Mouse (Mus musculus) kidney, adult 11 months (tissue): Measurements from ENCODE around the gene Mgll.
A peak's percentile ranks its signal among the peaks of the same experiment; 100 is the strongest.

Experiments
- DNase-seq: peaks from one replicate; pipeline ENCODE4 v3.0.0; 2022

Gene Mgll

GRCm38 (mm10) chr6:88724313-88725195 is at the start of gene Mgll:
Gene Mgll, plus strand, starts transcription at chr6:88724412.
- DNase-seq: peak; percentile 70

GRCm38 (mm10) chr6:88675815-88676214 is 48.4 kb upstream of the Mgll start:
- no peak for DNase-seq

GRCm38 (mm10) chr6:88676753-88677736 is 47.2 kb upstream of the Mgll start:
- DNase-seq: no peak

GRCm38 (mm10) chr6:88677738-88678137 is 46.5 kb upstream of the Mgll start:
- DNase-seq: peak; percentile 23

GRCm38 (mm10) chr6:88681026-88681425 is 43.2 kb upstream of the Mgll start:
- DNase-seq: no peak

GRCm38 (mm10) chr6:88683380-88684053 is 40.7 kb upstream of the Mgll start:
- DNase-seq: no peak

GRCm38 (mm10) chr6:88688171-88688570 is 36.0 kb upstream of the Mgll start:
- peak; percentile 66 for DNase-seq

- DNase-seq: no peak
Observed at GRCm38 (mm10) chr6:88688712-88689111, 35.5 kb upstream of the Mgll start.

GRCm38 (mm10) chr6:88690211-88690610 is 34.0 kb upstream of the Mgll start:
- DNase-seq: no peak

GRCm38 (mm10) chr6:88691361-88691760 is 32.9 kb upstream of the Mgll start:
- no peak for DNase-seq

GRCm38 (mm10) chr6:88702887-88703286 is 21.3 kb upstream of the Mgll start:
- no peak for DNase-seq

GRCm38 (mm10) chr6:88703731-88704130 is 20.5 kb upstream of the Mgll start:
- DNase-seq: no peak

- DNase-seq: no peak
Observed at GRCm38 (mm10) chr6:88708401-88709278, 15.6 kb upstream of the Mgll start.

GRCm38 (mm10) chr6:88709279-88709575 is 15.0 kb upstream of the Mgll start:
- no peak for DNase-seq

GRCm38 (mm10) chr6:88711313-88711712 is 12.9 kb upstream of the Mgll start:
- DNase-seq: no peak

GRCm38 (mm10) chr6:88712083-88712482 is 12.1 kb upstream of the Mgll start:
- DNase-seq: no peak

- DNase-seq: no peak
Observed at GRCm38 (mm10) chr6:88713320-88713719, 10.9 kb upstream of the Mgll start.

GRCm38 (mm10) chr6:88714200-88714674 is 10.0 kb upstream of the Mgll start:
- no peak for DNase-seq

GRCm38 (mm10) chr6:88715378-88715781 is 8.8 kb upstream of the Mgll start:
- peak; percentile 63 for DNase-seq

- DNase-seq: no peak
Observed at GRCm38 (mm10) chr6:88715966-88716365, 8.2 kb upstream of the Mgll start.

GRCm38 (mm10) chr6:88717143-88718032 is 6.8 kb upstream of the Mgll start:
- DNase-seq: peak; percentile 40
